Mouse (Mus musculus): ENCODE data around the gene Bad. TPM values are rescaled to one million over a fixed set of nuclear protein-coding genes. Genes with fewer than 3 reads are reported as not detected.

The Bad gene
- polyA plus RNA-seq, 1 experiment from 2014 or later = 69.1 TPM

DNA sequence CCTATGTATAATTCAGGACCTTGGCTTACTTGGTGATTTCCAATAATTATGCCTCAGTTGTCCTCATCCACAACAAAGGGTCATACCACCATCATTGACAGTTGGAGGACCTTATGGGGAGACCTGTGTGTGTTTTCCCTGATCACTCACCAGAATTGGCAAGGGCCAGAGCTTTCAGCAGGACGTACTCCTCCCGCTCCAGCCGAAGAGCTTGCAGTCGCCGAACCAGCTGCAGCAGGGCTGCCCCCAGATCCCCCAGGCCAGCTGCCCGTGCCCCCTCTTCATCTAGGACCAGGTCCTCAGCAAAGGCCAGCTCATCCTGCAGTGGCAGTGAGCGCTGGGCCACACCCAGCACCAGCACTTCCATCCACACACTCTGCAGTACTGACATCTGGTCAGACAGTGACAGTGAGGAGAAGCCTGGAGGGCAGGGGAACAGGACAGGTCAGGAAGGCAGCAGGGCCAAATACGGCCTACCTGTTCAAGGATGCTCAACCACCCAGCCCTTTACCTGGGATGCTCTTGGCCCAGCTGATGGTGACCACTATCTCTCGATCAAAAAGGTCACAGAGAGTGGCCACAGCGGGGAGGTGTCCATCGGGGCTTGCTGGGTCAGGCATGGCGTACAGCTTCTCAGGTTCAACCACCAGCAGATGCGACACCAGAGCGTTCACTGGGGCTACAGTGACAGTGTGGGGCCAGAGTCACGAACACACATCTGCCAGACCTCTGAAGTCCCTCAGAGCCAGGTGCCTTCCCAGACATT lies 29.3 kb upstream of the Bad start:
- Histone ChIP-seq H3K27ac (ENCODE audit: low read length) (no peak overlapping the region), H3K36me3 (ENCODE audit: control insufficient read depth, insufficient read depth, low read length) (peaks cover 24% of the 10 kb centered on the region), H3K4me3 (ENCODE audit: low read depth, low read length) (no peak overlapping the region), H3K9ac (replicated peaks; ENCODE audit: low read depth, low read length) (no peak overlapping the region), H3K27me3 (ENCODE audit: control insufficient read depth, insufficient read depth, low read length) (no peaks in the 10 kb centered on the region), H3K9me3 (ENCODE audit: control insufficient read depth, low read depth, low read length) (no peaks in the 10 kb centered on the region), H3K4me2 (replicated peaks; ENCODE audit: low read depth, low read length) (no peak overlapping the region), H3K4me1 (ENCODE audit: control insufficient read depth, insufficient read depth, low read length) (peaks cover 20% of the 10 kb centered on the region; the same call in 1 of the 2 replicates)
- no peak for ATAC-seq (ENCODE audit: insufficient number of reproducible peaks, insufficient read depth, low FRiP score, low read depth)
- 88% methylated on average over 15 of the region's 15 CpGs for WGBS

DNA sequence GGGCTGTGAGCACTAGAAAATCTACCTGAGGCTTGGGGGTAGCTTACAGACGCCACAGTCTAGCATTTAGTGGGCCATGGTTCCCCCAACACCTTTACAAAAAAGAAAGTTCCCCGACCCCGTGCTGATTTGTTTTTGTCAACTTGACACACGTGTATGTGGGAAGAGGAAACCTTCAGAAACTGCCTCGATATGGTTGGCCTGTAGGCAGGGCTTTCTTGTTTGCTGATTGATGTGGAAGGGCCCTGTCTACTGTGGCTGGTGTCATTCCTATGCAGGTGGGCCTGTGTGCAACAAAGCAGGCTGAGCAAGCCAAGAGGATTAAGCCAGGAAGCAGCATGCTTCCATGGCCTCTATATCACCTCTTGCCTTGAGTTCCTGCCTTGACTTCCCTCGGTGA lies 28.6 kb upstream of the Bad start:
- no peaks in the 10 kb centered on the region for H3K9me3 ChIP-seq (ENCODE audit: control insufficient read depth, low read depth, low read length)
- H3K4me2 ChIP-seq (replicated peaks; ENCODE audit: low read depth, low read length) = no peak overlapping the region
- 76% methylated on average over 6 of the region's 6 CpGs for WGBS
- H3K9ac ChIP-seq (replicated peaks; ENCODE audit: low read depth, low read length) = no peak overlapping the region
- peaks cover 13% of the 10 kb centered on the region; the same call in 1 of the 2 replicates for H3K4me1 ChIP-seq (ENCODE audit: control insufficient read depth, insufficient read depth, low read length)
- no peak overlapping the region for H3K27ac ChIP-seq (ENCODE audit: low read length)
- H3K4me3 ChIP-seq (ENCODE audit: low read depth, low read length) = no peak overlapping the region
- peaks cover 24% of the 10 kb centered on the region for H3K36me3 ChIP-seq (ENCODE audit: control insufficient read depth, insufficient read depth, low read length)
- no peak for ATAC-seq (ENCODE audit: insufficient number of reproducible peaks, insufficient read depth, low FRiP score, low read depth)
- H3K27me3 ChIP-seq (ENCODE audit: control insufficient read depth, insufficient read depth, low read length) = no peaks in the 10 kb centered on the region

DNA sequence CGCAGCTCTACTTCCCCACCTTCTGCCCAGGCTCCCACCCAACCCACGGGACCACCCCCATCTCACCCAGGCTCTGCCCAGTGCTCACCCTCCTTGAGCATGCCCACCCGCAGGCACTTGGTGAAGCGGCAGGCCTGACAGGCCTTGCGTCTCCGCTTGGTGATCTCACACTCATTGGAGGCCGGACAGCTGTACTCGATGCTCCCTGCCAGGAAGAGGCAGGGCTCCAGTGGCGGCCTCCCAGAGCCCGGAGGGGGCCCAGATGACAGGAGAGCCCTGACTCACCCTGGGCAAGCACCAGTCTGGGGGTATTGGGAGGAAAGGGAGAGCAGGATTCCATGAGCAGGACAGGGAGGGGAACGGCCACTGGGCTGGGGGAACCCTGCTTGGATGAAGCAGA lies 27.7 kb upstream of the Bad start:
- H3K9me3 ChIP-seq (ENCODE audit: control insufficient read depth, low read depth, low read length) = no peaks in the 10 kb centered on the region
- H3K27me3 ChIP-seq (ENCODE audit: control insufficient read depth, insufficient read depth, low read length) = no peaks in the 10 kb centered on the region
- H3K36me3 ChIP-seq (ENCODE audit: control insufficient read depth, insufficient read depth, low read length) = peaks cover 24% of the 10 kb centered on the region
- H3K4me2 ChIP-seq (replicated peaks; ENCODE audit: low read depth, low read length) = no peak overlapping the region
- ATAC-seq (ENCODE audit: insufficient number of reproducible peaks, insufficient read depth, low FRiP score, low read depth) = no peak
- H3K27ac ChIP-seq (ENCODE audit: low read length) = no peak overlapping the region
- no peak overlapping the region for H3K9ac ChIP-seq (replicated peaks; ENCODE audit: low read depth, low read length)
- WGBS = 83% methylated on average over 11 of the region's 11 CpGs
- H3K4me1 ChIP-seq (ENCODE audit: control insufficient read depth, insufficient read depth, low read length) = peaks cover 7% of the 10 kb centered on the region; the same call in 1 of the 2 replicates
- H3K4me3 ChIP-seq (ENCODE audit: low read depth, low read length) = no peak overlapping the region

DNA sequence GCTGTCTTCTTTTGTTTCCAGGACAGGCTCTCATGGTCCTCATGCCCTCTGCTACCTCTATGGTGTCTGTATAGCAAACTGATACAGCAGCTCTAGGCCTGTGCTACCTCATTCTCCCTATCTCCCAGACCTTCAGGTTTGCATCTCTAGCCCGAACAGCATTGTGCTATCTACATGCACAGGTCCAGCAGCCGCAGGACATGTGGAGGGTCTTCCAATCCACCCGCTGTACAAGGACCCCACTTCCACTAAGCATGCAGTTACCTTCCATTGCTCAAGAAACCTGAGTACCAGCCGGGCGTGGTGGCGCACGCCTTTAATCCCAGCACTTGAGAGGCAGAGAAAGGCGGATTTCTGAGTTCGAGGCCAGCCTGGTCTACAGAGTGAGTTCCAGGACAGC lies 27.1 kb upstream of the Bad start:
- Histone ChIP-seq H3K9me3 (ENCODE audit: control insufficient read depth, low read depth, low read length) (no peaks in the 10 kb centered on the region), H3K4me1 (ENCODE audit: control insufficient read depth, insufficient read depth, low read length) (peaks cover 7% of the 10 kb centered on the region; the same call in 1 of the 2 replicates), H3K4me2 (replicated peaks; ENCODE audit: low read depth, low read length) (no peak overlapping the region), H3K4me3 (ENCODE audit: low read depth, low read length) (no peak overlapping the region), H3K9ac (replicated peaks; ENCODE audit: low read depth, low read length) (no peak overlapping the region), H3K27ac (ENCODE audit: low read length) (no peak overlapping the region), H3K36me3 (ENCODE audit: control insufficient read depth, insufficient read depth, low read length) (peaks cover 24% of the 10 kb centered on the region), H3K27me3 (ENCODE audit: control insufficient read depth, insufficient read depth, low read length) (no peaks in the 10 kb centered on the region)
- 90% methylated on average over 9 of the region's 9 CpGs for WGBS
- ATAC-seq (ENCODE audit: insufficient number of reproducible peaks, insufficient read depth, low FRiP score, low read depth) = no peak

DNA sequence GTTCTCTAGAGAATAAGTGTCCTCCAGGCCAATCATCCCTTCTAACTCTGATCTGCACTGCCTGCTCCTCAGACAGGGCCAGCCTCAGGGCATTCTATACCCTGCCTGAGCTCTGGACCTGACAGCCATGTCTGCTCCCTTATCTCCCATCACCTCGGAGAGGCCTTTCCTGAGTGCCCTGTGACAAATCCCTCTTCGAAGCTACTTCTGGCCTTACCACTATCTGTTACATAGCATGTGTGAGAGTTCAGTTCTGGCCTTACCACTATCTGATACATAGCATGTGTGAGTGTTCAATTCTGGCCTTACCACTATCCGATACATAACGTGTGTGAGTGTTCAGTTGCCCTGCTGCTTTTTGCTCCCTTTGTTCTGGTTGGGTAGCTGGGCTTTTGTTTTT lies 26.4 kb upstream of the Bad start:
- H3K9me3 ChIP-seq (ENCODE audit: control insufficient read depth, low read depth, low read length) = no peaks in the 10 kb centered on the region
- ATAC-seq (ENCODE audit: insufficient number of reproducible peaks, insufficient read depth, low FRiP score, low read depth) = no peak
- 83% methylated on average over 4 of the region's 4 CpGs for WGBS

DNA sequence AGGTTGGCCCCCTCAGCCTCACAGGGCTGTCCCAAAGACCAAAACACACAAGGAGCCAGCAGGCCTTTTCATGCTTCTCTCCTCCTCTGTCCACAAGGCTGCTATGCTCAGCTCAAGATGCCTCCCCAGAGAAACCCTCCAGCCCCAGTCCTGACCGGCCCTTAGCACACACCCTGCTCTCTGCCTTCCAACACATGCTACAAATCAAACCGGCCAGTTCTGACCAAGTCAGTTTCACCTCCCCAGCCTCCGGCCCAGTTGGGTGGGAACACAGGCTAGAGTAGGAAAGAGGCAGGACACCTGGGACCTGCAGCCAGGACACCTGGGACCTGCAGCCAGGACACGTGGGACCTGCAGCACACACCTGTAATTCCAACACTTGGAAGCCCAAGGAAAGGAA lies 25.2 kb upstream of the Bad start:
- Histone ChIP-seq H3K4me1 (ENCODE audit: control insufficient read depth, insufficient read depth, low read length) (peaks cover 12% of the 10 kb centered on the region), H3K9ac (replicated peaks; ENCODE audit: low read depth, low read length) (0 out of 2 replicates have a peak overlapping the region, but pooled peaks have one; percentile 6), H3K4me3 (ENCODE audit: low read depth, low read length) (no peak overlapping the region), H3K4me2 (replicated peaks; ENCODE audit: low read depth, low read length) (no peak overlapping the region), H3K36me3 (ENCODE audit: control insufficient read depth, insufficient read depth, low read length) (peaks cover 19% of the 10 kb centered on the region), H3K27me3 (ENCODE audit: control insufficient read depth, insufficient read depth, low read length) (no peaks in the 10 kb centered on the region), H3K9me3 (ENCODE audit: control insufficient read depth, low read depth, low read length) (no peaks in the 10 kb centered on the region), H3K27ac (ENCODE audit: low read length) (no peak overlapping the region)
- ATAC-seq (ENCODE audit: insufficient number of reproducible peaks, insufficient read depth, low FRiP score, low read depth) = no peak
- 72% methylated on average over 4 of the region's 4 CpGs for WGBS

More for the DNA sequence above, 26.4 kb upstream of the Bad start:
- H3K9ac ChIP-seq (replicated peaks; ENCODE audit: low read depth, low read length) = no peak overlapping the region
- no peaks in the 10 kb centered on the region for H3K27me3 ChIP-seq (ENCODE audit: control insufficient read depth, insufficient read depth, low read length)
- no peak overlapping the region for H3K27ac ChIP-seq (ENCODE audit: low read length)
- H3K4me1 ChIP-seq (ENCODE audit: control insufficient read depth, insufficient read depth, low read length) = peaks cover 12% of the 10 kb centered on the region
- no peak overlapping the region for H3K4me3 ChIP-seq (ENCODE audit: low read depth, low read length)
- H3K4me2 ChIP-seq (replicated peaks; ENCODE audit: low read depth, low read length) = no peak overlapping the region
- peaks cover 24% of the 10 kb centered on the region for H3K36me3 ChIP-seq (ENCODE audit: control insufficient read depth, insufficient read depth, low read length)

DNA sequence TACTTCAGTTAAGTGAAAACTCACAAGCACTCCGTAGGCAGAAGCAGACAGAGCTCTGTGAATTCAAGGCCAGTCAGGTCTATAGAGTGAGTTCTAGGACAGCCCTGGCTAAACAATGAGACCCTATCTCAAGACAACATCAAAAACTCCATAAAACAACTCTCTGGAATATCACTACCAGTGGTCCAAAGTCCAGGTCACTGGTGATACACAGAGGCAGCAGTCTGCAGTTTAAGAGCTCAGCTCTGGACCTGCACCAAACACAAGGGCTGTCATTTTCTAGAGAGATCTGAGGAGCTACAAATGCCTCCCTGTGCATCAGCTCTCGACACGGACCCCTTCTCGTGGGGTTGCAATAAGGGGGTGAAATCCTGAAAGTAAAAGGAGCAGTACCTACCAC lies 23.3 kb upstream of the Bad start:
- Histone ChIP-seq H3K4me2 (replicated peaks; ENCODE audit: low read depth, low read length) (no peak overlapping the region), H3K27me3 (ENCODE audit: control insufficient read depth, insufficient read depth, low read length) (no peaks in the 10 kb centered on the region), H3K4me1 (ENCODE audit: control insufficient read depth, insufficient read depth, low read length) (peaks cover 12% of the 10 kb centered on the region), H3K4me3 (ENCODE audit: low read depth, low read length) (no peak overlapping the region), H3K27ac (ENCODE audit: low read length) (0 out of 2 replicates have a peak overlapping the region, but pooled peaks have one; percentile 21), H3K36me3 (ENCODE audit: control insufficient read depth, insufficient read depth, low read length) (peaks cover 1% of the 10 kb centered on the region; the same call in 1 of the 2 replicates), H3K9me3 (ENCODE audit: control insufficient read depth, low read depth, low read length) (no peaks in the 10 kb centered on the region), H3K9ac (replicated peaks; ENCODE audit: low read depth, low read length) (no peak overlapping the region)
- ATAC-seq (ENCODE audit: insufficient number of reproducible peaks, insufficient read depth, low FRiP score, low read depth) = no peak
- WGBS = 84% methylated on average over 4 of the region's 4 CpGs

DNA sequence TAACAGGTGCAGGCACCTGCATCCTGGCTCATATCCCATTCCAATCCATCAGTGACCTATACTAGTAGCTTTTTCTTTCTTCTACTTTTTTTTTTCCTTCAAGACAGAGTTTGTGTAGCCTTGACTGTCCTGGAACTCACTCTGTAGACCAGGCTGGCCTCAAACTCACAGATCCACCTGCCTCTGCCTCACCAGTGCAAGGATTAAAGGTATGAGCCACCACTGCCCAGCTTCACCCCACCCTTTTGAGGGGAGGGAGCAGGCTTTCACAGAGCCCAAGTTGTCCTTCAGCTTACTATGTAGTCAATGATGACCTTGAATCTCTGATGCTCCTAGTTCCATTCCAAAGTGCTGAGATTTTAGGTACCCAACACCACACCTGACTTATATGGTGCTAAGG lies 22.2 kb upstream of the Bad start:
- H3K4me3 ChIP-seq (ENCODE audit: low read depth, low read length) = no peak overlapping the region
- H3K27ac ChIP-seq (ENCODE audit: low read length) = no peak overlapping the region
- ATAC-seq (ENCODE audit: insufficient number of reproducible peaks, insufficient read depth, low FRiP score, low read depth) = no peak
- no peak overlapping the region for H3K9ac ChIP-seq (replicated peaks; ENCODE audit: low read depth, low read length)
- H3K9me3 ChIP-seq (ENCODE audit: control insufficient read depth, low read depth, low read length) = no peaks in the 10 kb centered on the region
- no peaks in the 10 kb centered on the region for H3K36me3 ChIP-seq (ENCODE audit: control insufficient read depth, insufficient read depth, low read length)
- no peak overlapping the region for H3K4me2 ChIP-seq (replicated peaks; ENCODE audit: low read depth, low read length)
- H3K4me1 ChIP-seq (ENCODE audit: control insufficient read depth, insufficient read depth, low read length) = peaks cover 12% of the 10 kb centered on the region
- no peaks in the 10 kb centered on the region for H3K27me3 ChIP-seq (ENCODE audit: control insufficient read depth, insufficient read depth, low read length)

All from stomach, embryonic 14.5 days (tissue).